Mouse (Mus musculus): Measurements from ENCODE around the gene Tmprss2.

Gene Tmprss2

DNA sequence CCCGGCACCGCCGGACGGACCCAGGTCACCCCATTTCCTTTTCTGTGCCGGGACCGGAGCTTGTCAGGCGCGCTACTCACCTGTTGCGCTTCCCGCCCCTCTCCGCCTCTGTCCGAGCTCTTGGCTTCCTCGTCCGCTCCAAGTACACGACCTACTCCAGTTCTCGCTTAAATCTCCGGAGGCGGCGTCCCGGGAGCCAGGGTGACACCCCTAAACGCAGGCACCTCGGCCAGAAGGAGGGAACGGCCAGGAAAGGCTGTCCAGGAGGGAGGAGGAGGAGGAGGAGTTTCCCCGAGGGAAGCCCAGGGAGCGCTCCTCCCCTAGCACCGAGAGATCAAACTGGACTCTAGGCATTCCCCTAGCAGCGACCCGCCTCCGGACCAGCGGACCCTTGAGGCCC lies at the start of gene Tmprss2:
Gene Tmprss2 (minus strand): TSS at position 257 of the 400 bp plus-strand sequence.
- DNase-seq (ENCODE audit: low spot score in 2 of 2) = no peak

DNA sequence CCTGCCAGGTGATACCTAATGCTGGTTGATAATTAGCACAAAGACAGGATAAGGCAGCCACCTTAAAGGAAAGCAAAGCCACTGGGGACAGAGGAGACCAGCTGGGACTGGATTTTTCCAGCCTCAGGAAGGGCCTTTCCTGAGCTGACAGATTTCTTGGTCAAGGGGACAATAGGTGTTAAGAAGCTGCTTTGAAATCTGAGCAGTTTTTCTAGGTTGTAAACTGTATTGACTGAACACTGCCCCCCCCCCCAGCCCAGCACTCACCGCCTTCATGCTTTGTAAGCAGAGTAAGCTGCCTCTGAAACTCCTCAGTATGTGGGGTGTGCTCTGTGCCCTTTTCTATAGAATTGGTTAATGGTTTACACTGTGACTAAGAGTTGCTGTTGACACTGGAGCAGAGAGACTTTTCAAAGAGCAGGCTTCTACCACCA lies 48.2 kb upstream of the Tmprss2 start:
- no peak for DNase-seq (ENCODE audit: low spot score in 2 of 2)

DNA sequence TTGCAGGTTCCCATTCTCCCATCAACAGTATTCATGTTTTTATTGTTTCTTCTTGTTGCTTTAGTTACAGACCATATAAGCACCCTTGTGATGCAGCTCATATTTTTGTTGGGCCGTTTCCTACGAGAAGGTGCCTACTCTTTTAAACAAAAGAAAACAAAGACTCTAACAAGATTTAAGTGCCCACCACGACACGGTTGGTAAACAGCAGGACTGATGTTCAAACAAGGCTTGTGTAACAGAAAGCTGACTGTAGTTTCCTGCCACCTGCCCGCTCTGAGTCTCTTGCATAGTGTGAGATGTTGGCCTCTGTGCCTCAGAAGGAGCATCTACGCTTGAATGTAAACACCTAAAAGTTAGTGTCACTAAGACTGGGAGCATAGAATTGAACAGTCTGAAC lies 47.5 kb upstream of the Tmprss2 start:
- DNase-seq (ENCODE audit: low spot score in 2 of 2) = no peak

DNA sequence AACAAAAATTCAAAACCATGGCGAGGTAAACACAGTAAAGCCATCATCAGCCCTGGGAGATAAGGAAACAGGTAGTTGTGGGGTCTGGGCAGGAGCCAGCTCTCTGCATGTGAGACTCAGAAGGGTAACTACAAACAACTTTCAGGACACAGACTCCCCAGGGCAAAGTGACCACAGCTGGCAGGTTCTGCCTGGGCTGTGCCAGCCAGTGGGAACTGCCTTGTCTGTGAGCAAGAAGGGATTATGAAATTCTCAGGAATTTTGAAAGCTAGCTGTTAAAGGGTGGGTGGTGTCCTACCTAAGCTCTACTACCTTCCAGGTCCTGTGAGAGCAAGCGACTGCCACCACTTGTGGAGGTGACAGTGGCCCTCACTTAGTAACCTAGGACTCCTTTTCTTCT lies 44.8 kb upstream of the Tmprss2 start:
- DNase-seq (ENCODE audit: low spot score in 2 of 2) = no peak

DNA sequence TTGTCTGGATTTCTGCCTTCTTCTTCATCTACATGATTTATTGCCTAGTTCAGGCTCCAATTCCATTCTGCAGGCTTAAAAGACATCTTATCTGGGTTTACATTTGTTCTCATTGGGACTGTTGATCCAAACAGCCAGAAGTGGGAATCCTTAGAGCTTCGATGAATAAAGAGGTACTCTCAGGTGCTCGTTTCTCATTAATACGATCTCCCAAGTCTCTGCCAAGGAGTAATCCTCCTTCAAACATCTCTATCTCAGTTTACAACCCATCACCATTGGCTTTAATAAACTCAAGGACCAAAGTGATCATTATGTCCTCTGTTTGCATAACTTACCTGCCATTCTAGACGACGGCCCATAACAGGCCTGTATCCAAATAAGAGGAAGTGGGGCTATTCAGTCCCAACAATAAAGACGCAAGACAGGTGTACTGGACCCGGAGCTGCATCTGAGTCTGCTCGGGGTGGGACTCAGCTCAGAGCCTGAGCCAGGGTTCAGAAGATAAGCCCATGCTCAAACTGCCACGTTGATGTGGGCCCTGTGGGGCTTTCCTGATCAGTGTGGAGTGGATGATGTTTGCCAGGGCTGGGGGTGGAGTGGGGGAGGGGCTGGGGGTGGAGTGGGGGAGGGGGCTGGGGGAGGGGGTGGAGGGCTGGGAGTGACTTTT lies 38.7 kb upstream of the Tmprss2 start:
- DNase-seq (ENCODE audit: low spot score in 2 of 2) = no peak

DNA sequence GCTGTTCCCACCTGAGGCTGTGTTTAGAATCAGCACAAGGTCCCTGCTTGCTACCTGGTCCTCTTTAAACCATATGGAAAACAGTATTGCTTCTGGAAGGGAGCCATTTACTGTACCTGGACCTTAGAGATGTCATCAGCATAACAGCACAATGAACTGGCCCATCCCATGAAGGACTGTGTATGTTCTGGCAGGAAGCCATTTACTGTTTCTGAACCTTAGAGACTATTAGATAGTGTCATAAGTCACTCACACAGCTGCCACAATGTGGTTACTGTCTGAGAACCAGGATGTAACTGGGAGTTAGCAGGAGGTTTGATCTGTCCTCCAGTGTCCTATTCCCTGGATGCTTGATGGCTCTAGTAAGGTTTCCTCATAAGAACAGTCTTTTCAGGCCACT lies 33.7 kb upstream of the Tmprss2 start:
- no peak for DNase-seq (ENCODE audit: low spot score in 2 of 2)

DNA sequence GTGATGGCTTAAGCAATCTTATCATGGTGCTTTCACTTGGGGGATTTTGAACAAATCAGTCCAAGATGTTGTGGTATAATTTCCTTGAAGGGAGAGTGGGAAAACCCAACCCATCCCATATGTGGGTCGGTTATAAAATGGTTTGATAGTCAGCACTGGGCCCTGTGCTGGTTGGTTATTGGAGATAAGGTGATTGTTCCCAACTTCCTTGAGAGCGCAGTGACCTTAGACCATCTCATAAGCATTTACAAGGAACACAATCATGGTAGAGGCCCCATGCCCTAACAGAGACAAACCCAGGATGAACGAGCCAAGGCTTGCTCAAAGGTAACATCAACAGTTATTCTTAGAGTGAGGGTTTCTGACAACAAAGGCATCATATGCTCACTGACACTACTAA lies 28.6 kb upstream of the Tmprss2 start:
- no peak for DNase-seq (ENCODE audit: low spot score in 2 of 2)

DNA sequence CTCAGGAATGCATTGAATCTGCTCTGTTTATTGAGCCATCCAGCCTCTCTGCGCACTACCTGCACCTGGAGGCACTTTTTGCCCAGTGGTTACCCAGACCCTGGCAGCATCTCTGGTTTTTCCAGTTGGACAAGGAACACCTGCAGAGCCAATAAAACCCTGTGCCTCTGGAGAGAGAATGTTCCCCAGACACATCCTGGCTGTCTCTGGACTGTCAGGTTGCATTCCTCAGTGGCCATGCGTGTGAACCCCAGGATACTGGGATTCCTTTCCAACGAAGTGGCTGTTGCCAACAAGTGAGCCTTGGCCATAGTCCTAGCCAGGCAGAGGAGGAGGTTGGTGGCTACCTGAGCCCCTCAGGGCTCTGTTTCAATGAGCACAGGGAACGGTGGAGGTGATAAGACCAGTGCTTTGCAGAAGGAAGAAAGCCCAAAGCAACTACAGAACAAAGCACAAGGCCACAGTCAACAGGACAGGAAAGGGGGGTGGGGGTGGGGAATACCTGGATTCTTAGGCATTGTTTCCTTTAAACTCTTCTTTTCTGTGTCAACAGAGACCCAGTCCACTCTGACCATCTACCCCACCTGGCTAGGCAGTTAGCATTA lies 22.0 kb upstream of the Tmprss2 start:
- DNase-seq (ENCODE audit: low spot score in 2 of 2) = no peak

DNA sequence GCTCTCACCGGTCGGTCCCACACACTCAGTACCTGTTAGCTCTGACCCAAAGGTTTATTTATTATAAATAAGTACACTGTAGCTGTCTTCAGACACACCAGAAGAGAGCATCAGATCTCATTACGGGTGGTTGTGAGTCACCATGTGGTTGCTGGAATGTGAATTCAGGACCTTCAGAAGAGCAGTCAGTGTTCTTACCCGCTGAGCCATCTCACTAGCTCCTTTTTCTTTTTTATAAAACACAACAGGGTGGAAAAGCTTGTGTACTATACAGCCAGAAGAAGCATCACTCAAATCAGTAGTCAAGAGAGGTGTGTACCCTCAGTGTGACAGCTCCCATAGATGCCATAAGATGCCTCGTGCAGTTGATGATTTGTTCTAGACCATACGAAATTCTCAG lies 12.2 kb upstream of the Tmprss2 start:
- DNase-seq (ENCODE audit: low spot score in 2 of 2) = no peak

DNA sequence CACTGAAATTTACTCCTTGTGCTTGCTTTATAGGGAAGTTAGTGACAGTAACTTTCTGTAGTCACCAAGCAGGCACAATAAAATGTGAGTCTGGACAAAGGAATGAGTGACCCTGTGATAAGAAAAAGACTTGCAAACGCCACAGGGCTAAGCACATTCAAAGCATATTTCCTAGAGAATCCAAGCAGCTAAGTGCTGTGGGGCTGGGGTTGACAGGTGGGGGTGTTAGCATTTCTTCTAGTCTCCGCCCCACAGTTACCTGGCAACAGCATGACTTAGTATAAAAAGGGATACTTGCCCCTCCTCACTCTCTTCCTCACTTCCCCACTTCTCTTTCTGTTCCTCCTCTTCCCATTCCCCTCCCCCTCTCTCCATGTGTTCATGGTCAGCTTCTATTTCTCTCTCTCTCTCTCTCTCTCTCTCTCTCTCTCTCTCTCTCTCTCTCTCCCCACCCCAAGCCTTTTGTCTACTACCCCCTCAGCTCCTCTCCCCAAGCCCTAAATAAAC lies 11.4 kb upstream of the Tmprss2 start:
- DNase-seq (ENCODE audit: low spot score in 2 of 2) = no peak

DNA sequence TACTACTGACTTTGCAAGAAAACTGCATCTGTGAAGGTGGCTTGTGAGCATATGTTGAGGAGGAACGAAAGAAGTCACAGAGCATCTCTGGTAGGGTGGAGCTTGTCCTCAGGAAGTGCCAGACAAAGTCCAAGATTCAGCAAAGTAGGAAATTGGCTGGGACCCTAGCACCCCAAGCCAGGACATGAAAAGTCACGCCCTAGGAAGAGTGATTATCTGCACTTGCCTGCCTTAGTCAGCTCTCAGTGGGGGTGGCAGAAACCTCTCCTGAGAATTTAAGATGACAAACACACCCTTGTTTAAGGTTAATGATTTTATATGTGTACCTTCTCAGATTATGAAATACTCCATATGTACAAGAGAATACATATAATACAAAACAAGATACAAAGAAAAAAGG lies 7.3 kb upstream of the Tmprss2 start:
- DNase-seq (ENCODE audit: low spot score in 2 of 2) = no peak

DNA sequence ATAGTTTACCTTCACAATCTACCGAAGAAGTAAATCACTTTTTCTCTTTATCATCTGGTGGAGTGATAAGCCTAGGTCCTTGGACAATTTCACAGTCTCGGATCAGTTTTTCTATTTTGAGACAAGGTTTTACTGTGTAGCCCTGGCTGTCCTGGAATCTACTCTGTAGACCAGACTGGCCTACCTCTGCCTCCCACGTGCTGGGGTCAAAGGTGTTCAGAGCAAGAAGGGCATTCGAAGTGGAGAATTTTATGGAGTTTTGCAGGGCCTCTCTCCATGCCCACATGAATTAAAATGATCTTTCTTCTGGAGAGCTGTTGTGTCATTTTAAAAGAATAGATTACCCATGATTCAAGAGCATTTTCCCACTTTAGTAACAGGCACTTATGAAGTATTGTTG lies 1.0 kb upstream of the Tmprss2 start:
- no peak for DNase-seq (ENCODE audit: low spot score in 2 of 2)

DNA sequence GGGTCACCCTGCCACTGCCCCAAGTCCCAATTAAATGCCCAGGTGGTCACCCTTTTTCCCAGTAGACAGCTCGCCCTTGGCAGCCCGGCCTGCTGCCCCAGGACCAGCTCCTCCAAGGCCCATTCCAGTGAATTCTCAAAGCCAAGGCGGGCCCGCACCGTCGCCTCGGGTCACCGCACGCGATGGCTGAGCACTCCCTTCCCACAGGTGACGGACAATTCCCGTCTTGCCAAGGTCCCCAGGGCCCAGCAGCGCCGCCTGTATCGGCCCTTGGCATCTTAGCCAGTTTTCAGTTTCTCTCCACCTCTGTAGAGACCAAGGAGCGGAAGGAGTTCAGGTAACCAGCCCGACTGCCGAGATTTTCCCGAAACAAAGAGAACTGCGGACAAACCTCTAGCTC lies 749 bp downstream of the Tmprss2 start:
- DNase-seq (ENCODE audit: low spot score in 2 of 2) = no peak

DNA sequence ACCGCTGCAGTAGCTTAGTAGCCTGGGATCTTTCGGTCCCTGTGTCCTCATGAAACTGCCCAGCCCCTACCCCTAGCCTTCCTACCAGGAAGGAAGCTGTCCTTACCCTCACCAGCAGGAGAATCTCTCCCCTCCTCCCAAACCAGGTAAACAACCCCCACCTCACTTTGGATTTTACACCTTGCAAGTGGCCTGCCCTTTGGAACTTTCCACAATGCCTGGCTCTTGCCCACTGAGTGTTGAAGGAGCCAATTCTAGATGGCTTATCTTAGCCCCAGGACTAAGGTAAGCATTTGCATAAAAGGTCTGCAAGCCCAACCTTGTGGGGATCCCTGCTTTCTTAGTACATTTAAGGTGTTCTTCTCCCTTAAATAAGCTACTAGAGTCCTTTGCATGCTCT lies 1.3 kb downstream of the Tmprss2 start:
- DNase-seq (ENCODE audit: low spot score in 2 of 2) = no peak

DNA sequence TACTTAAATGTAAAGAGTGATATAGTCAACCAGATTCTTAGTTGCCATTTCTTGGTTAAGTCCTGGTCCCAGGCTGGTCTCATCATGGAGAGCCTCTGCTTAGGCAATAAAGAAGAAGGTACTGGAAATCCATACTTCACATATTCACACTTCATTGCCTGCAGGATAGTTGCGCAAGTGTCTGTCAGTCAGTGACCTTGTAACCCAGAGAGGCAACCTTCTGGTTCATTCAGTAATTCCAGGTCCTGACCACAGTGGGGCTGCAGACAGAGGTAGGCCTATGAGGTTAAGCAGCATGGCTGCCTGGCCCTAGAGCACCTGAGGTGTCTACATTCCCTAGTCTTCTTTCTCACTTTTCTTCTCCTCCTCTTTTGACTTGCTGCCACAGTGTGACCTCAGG lies 3.0 kb downstream of the Tmprss2 start:
- DNase-seq (ENCODE audit: low spot score in 2 of 2) = no peak

DNA sequence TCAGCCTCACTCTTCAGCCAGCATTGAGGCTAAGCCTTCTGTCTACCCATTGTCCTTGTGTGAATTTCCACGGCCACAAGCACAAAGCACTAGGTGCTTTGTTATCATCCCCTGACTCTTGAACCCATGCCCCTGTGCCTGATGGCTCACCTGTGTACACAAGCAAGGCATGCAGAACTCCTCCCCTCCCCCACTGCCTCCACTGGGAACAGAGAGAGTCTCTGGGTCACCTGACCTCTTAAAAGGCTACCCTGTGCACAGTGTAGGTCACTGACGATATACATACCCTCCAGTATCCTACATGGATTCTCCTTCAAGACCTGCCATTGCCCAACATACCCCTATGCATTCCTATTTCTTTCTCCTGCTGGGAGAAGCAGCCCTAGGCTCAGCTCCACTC lies 4.2 kb downstream of the Tmprss2 start:
- DNase-seq (ENCODE audit: low spot score in 2 of 2) = no peak

DNA sequence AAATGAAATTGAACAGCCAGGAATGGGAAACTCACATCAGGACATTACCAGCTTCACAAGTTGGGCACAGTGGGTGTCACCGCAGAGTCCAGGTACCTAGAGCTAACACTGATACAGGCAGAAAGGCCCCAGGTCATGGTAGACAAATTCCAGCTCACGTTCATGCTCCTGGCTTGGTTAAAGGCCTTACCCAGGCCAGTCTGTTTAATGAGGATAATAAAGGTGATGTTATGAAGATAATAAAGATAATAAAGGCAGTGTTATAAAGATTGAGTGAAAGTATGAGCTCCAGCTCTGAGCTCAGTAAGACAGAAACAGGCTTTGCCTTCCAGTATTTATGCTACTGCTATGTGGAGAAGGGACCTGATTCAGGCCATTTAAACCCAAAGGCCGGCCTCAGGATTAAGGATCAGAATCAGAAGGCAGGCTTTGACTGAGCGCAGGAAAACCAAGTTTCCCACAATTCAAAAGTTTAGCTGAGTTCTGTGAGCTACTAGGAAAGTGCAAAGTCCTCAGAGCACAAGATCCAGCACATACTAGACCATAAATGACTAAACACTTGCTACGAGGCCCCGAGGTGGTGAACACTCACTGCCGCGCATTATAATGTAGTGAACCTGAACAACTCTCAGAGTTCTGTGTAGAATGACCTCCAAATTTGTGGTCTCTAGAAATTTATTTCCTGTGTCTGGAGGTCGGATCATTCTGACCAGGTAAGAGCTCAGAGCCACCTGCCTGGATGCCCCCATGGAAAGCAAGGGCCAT lies 4.9 kb downstream of the Tmprss2 start:
- DNase-seq (ENCODE audit: low spot score in 2 of 2) = no peak

DNA sequence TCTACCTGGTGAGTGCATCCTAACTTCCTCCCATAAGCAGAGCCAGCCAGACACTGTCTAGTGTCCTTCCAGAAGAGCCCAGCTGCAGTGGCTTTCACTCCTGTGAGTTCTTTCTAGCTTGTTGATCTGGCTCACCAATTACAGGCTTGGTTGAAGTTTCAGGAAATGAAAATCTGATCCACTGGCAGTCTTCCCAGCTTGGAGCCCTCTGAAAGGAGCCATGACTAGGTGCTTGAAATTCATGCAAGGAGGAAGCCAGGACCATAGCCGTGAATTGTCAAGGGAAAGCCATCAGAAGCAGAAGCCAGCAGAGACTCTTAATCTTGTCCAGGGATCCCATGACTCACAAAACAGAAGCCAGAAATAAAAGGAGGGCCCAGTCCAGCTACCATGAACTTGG lies 8.7 kb downstream of the Tmprss2 start:
- DNase-seq (ENCODE audit: low spot score in 2 of 2) = no peak

DNA sequence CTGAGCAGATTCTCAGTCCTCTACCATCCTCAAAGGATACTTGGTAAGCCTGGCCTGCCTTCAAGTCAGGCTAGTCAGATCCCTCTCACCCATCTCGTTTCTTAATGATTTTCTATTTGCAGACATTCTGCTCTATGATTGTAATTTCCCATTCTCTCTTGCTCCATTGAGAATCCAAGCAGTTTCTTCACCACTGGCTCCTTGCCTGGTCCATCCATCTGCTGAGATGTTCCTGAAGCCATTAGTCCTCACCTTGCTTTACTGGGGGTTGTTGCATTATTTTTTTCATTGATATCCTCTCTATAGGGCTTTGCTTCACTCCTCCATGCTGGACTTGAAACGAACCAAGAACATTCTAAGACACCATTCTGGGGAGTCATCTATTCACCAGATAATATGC lies 10.4 kb downstream of the Tmprss2 start:
- no peak for DNase-seq (ENCODE audit: low spot score in 2 of 2)

DNA sequence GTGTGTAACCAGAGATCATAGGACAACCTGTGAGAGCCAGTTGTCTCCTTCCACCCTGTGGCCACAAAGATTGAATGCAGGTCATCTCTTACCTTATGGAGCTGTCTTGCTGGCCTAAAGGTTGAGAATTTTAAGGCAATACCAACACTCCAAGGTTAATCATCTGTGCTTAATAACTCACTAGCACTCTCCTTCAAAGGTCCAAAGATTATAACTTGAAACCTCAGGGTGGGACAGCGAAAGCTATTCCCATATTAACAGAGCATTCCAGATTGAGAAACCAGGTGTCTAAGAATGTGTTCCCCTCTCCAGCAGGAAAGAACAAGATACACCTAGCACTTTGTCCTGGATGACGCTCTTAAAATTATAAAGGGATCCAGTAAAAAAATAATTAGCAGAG lies 12.9 kb downstream of the Tmprss2 start:
- DNase-seq (ENCODE audit: low spot score in 2 of 2) = no peak

DNA sequence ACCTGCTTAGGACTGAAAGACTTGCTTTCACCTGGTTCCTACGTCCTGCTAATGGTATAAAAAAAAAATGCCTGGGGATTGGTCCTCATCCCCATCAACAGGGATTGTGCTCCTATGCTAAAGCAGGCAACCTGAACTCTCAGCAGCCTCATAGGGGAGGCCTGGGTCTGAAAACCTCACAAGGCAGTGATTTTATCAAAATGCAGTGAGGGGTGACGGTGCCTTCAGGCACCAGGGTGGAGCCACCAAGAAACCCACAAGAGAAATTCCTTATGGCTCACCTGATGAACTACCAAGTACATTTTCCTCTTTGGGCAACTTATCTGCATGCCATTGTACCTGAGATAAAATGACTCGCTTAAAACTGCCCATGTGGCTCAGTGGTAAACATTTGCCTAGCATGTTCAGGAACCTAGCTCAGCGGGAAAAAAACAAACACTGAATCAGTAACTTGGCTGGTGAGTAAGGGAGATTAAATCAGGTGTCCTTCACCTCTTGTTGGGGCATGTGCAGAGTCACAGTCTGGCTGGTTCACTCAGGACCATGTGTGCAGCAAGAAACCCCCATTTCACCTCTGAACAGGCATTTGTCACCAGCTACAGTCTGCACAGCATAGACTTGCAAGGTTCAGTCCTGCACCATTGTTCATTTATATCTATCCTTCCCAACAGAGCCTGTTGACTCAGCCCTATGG lies 17.0 kb downstream of the Tmprss2 start:
- no peak for DNase-seq (ENCODE audit: low spot score in 2 of 2)

DNA sequence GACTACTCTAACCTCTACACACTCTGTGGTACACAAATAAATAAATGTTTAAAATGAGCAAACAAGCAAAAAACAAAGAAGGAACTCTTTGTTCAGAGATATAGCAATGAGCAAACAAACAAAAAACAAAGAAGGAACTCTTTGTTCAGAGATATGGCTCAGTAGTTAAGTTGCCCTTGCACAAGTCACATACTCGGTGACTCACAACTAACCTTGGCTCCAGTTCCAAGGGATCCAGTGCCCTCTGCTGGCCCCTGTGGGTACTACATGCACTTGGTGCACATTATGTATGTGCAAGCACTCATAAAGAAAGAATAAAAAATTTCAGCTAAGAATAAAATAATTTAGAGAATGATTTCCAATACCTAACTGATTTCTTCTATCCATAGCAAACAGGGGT lies 17.9 kb downstream of the Tmprss2 start:
- peak; percentile 43 to 70 for DNase-seq (ENCODE audit: low spot score in 2 of 2)

Data from spleen, postnatal 14 days (tissue).